Mouse (Mus musculus) CH12.LX (cell line): Measurements from ENCODE around the gene Ism2. TPM values are rescaled to one million over a fixed set of nuclear protein-coding genes. Genes with fewer than 3 reads are reported as not detected.

ENCODE experiments used
- DNase-seq: peaks from one replicate; pipeline ENCODE4 v3.0.0-alpha.2; 2013; ENCODE audit errors: extremely low read depth
- H3K27ac ChIP-seq: 2 replicates; pipeline ENCODE4 v1.5.1; 2012; ENCODE audit warnings: low read depth, mild to moderate bottlenecking, control low read depth, moderate library complexity; ENCODE audit not compliant: insufficient read depth
- H3K27me3 ChIP-seq: replicated peaks from 2 replicates; pipeline ENCODE3; 2012; ENCODE audit warnings: inconsistent platforms
- H3K36me3 ChIP-seq, 2 experiments: replicated peaks in 1 of 2; 2 replicates each; pipeline versions ENCODE3 to v1.6.1; 2012; ENCODE audit warnings: inconsistent platforms in 1 of 2, low read length in 1 of 2, mild to moderate bottlenecking in 1 of 2, mixed read lengths in 1 of 2, moderate library complexity in 1 of 2; ENCODE audit not compliant: control insufficient read depth in 1 of 2, insufficient read depth in 1 of 2
- H3K4me1 ChIP-seq, 2 experiments: 2 replicates each; pipeline ENCODE4 v1.6.1; 2012; ENCODE audit warnings: inconsistent platforms in 1 of 2, moderate library complexity in 1 of 2; ENCODE audit not compliant: insufficient read depth in 2 of 2, control insufficient read depth in 1 of 2
- H3K4me2 ChIP-seq: 2 replicates; pipeline ENCODE4 v1.6.1; 2012; ENCODE audit warnings: low read depth, mild to moderate bottlenecking, control low read depth; ENCODE audit not compliant: poor library complexity, insufficient read depth, severe bottlenecking
- H3K4me3 ChIP-seq, 3 experiments: fragments of 150-350 bp in 1 of 3; sonication (generic) in 1 of 3; replicated peaks in 1 of 3; 2 replicates each; pipeline versions ENCODE3 to v1.5.1; 2011 to 2012; ENCODE audit warnings: low read depth in 2 of 3, low read length in 2 of 3, mild to moderate bottlenecking in 2 of 3, moderate library complexity in 2 of 3, control low read depth in 1 of 3, improper control_type of control experiment in 1 of 3, inconsistent platforms in 1 of 3, mixed read lengths in 1 of 3; ENCODE audit not compliant: poor library complexity in 1 of 3
- H3K79me2 ChIP-seq: replicated peaks from 2 replicates; pipeline ENCODE4 v1.6.1; 2012; ENCODE audit warnings: mild to moderate bottlenecking, moderate library complexity; ENCODE audit not compliant: control insufficient read depth, poor library complexity, insufficient read depth, severe bottlenecking; ENCODE audit errors: extremely low read depth
- H3K9ac ChIP-seq: 2 replicates; pipeline ENCODE4 v1.6.1; 2012; ENCODE audit warnings: low read depth, mild to moderate bottlenecking, control low read depth, moderate library complexity; ENCODE audit not compliant: insufficient read depth
- H3K9me3 ChIP-seq: replicated peaks from 2 replicates; pipeline ENCODE3; 2012; ENCODE audit warnings: low read length, inconsistent platforms, mixed read lengths
- BHLHE40 ChIP-seq: IDR thresholded peaks from 2 replicates; pipeline ENCODE4 v1.6.1; 2011; ENCODE audit warnings: mild to moderate bottlenecking, low read depth, low read length, improper control_type of control experiment
- CTCF ChIP-seq, 2 experiments: IDR thresholded peaks in 1 of 2; conservative IDR thresholded peaks in 1 of 2; 2 replicates each; pipeline ENCODE4 v1.5.1; 2011 to 2012; ENCODE audit warnings: low read depth in 2 of 2, low read length in 2 of 2, improper control_type of control experiment in 1 of 2, inconsistent platforms in 1 of 2, mild to moderate bottlenecking in 1 of 2, moderate library complexity in 1 of 2
- E2F4 ChIP-seq: IDR thresholded peaks from 2 replicates; pipeline ENCODE4 v1.6.1; 2011; ENCODE audit warnings: low read depth, low read length, improper control_type of control experiment; ENCODE audit not compliant: insufficient replicate concordance
- ELF1 ChIP-seq: IDR thresholded peaks from 2 replicates; pipeline ENCODE4 v1.6.1; 2014; ENCODE audit warnings: low read depth, mild to moderate bottlenecking, inconsistent platforms, low read length, improper control_type of control experiment
- ETS1 ChIP-seq: conservative IDR thresholded peaks from 2 replicates; pipeline ENCODE4 v1.6.1; 2012; ENCODE audit warnings: low read depth, mild to moderate bottlenecking, inconsistent platforms, low read length, improper control_type of control experiment, moderate library complexity
- GABPA ChIP-seq: IDR thresholded peaks from 2 replicates; pipeline ENCODE4 v1.6.1; 2012; ENCODE audit warnings: low read depth, low read length, improper control_type of control experiment, inconsistent platforms; ENCODE audit not compliant: insufficient replicate concordance
- HCFC1 ChIP-seq: IDR thresholded peaks from 2 replicates; pipeline ENCODE4 v1.6.1; 2012; ENCODE audit warnings: low read depth, mild to moderate bottlenecking, inconsistent platforms, low read length, improper control_type of control experiment
- JUN ChIP-seq: IDR thresholded peaks from 2 replicates; pipeline ENCODE4 v1.6.1; 2011; ENCODE audit warnings: low read depth, mild to moderate bottlenecking, low read length, improper control_type of control experiment, moderate library complexity; ENCODE audit not compliant: insufficient read depth
- JUND ChIP-seq: conservative IDR thresholded peaks from 2 replicates; pipeline ENCODE4 v1.6.1; 2011; ENCODE audit warnings: low read depth, low read length, improper control_type of control experiment
- MXI1 ChIP-seq: IDR thresholded peaks from 2 replicates; pipeline ENCODE4 v1.6.1; 2011; ENCODE audit warnings: mild to moderate bottlenecking, low read depth, low read length, improper control_type of control experiment
- MYC ChIP-seq: IDR thresholded peaks from 2 replicates; pipeline ENCODE4 v1.6.1; 2011; ENCODE audit warnings: low read depth, mild to moderate bottlenecking, improper control_type of control experiment, low read length
- NRF1 ChIP-seq: IDR thresholded peaks from 2 replicates; pipeline ENCODE4 v1.6.1; 2014; ENCODE audit warnings: low read depth, mild to moderate bottlenecking, inconsistent platforms, low read length, improper control_type of control experiment, moderate library complexity
- POLR2AphosphoS2 ChIP-seq: IDR thresholded peaks from 2 replicates; pipeline ENCODE4 v1.6.1; 2011; ENCODE audit warnings: low read depth, low read length, improper control_type of control experiment
- RAD21 ChIP-seq: IDR thresholded peaks from 2 replicates; pipeline ENCODE4 v1.6.1; 2011; ENCODE audit warnings: low read depth, mild to moderate bottlenecking, low read length, improper control_type of control experiment, moderate library complexity
- RCOR1 ChIP-seq: conservative IDR thresholded peaks from 2 replicates; pipeline ENCODE4 v1.6.1; 2012; ENCODE audit warnings: low read depth, mild to moderate bottlenecking, inconsistent platforms, low read length, improper control_type of control experiment
- SIN3A ChIP-seq: IDR thresholded peaks from 2 replicates; pipeline ENCODE4 v1.6.1; 2012; ENCODE audit warnings: low read length, improper control_type of control experiment, inconsistent platforms
- TBP ChIP-seq: conservative IDR thresholded peaks from 2 replicates; pipeline ENCODE4 v1.6.1; 2011; ENCODE audit warnings: low read depth, low read length, improper control_type of control experiment
- TCF12 ChIP-seq: IDR thresholded peaks from 2 replicates; pipeline ENCODE4 v1.6.1; 2014; ENCODE audit warnings: low read depth, mild to moderate bottlenecking, inconsistent platforms, low read length, improper control_type of control experiment
- UBTF ChIP-seq: IDR thresholded peaks from 2 replicates; pipeline ENCODE4 v1.6.1; 2012; ENCODE audit warnings: low read depth, mild to moderate bottlenecking, inconsistent platforms, low read length, improper control_type of control experiment, moderate library complexity
- USF2 ChIP-seq: conservative IDR thresholded peaks from 2 replicates; pipeline ENCODE4 v1.6.1; 2011; ENCODE audit warnings: low read depth, low read length, improper control_type of control experiment
- ZKSCAN1 ChIP-seq: IDR thresholded peaks from 2 replicates; pipeline ENCODE4 v1.6.1; 2012; ENCODE audit warnings: low read depth, inconsistent platforms, low read length, improper control_type of control experiment, borderline replicate concordance
- ZMIZ1 ChIP-seq: IDR thresholded peaks from 2 replicates; pipeline ENCODE4 v1.6.1; 2012; ENCODE audit warnings: low read depth, mild to moderate bottlenecking, inconsistent platforms, low read length, improper control_type of control experiment
- ZNF384 ChIP-seq: IDR thresholded peaks from 2 replicates; pipeline ENCODE4 v1.6.1; 2012; ENCODE audit warnings: low read depth, low read length, improper control_type of control experiment, inconsistent platforms
- dilution Hi-C: fragments of 300-500 bp; cut with MboI; formaldehyde crosslinking; loops from 2 replicates; pipeline ENCODE4 v1.14.3; 2020; ENCODE audit warnings: low sequenced_read_pairs; ENCODE audit not compliant: extremely low pct_unique_long_range_greater_than_20kb, extremely low pct_ligation_motif_present
- in situ Hi-C: fragments of 300-500 bp; cut with MboI; formaldehyde crosslinking; loops from 3 replicates; pipeline ENCODE4 v1.14.3; 2019; ENCODE audit warnings: low sequenced_read_pairs, low pct_ligation_motif_present, low pct_unique_long_range_greater_than_20kb, mixed read lengths
- polyA plus RNA-seq: library from polyadenylated mRNA; unstranded; fragments of >175 nt; gene quantifications from 2 replicates; pipeline ENCODE4 v1.2.1, GENCODE M21; 2012; ENCODE audit warnings: low read depth; ENCODE audit not compliant: insufficient read length
- total RNA-seq, 2 experiments: library from RNA; depleted of rRNA; stranded (reverse); fragments of 300-350 nt in 1 of 2; fragments of >200 nt in 1 of 2; gene quantifications; 2 replicates each; pipeline ENCODE4 v1.2.3; 2012 to 2014

The Ism2 gene
- total and polyA plus RNA-seq, 3 experiments: 0.08 TPM; not detected in 2

DNA sequence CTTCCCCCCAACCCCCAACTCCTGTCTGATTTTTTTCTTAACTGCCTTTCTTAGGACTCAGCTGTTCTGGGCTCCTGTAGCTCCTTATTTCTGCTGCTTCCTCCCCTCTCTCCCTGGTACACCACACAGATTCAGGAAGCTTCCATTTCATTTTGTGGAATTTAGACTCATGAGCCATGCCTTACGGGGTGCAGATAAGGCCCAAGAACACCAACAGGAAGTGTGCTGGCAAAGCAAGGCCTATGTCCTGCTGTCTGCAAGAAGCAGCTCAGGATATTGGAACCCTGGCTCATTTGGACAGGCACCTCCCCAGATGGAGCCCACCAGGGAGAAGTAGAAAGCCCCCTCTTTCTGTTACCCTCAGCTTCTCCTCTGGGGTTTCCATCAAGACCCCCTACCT lies 17.7 kb downstream of the Ism2 start:
- no peaks in the 10 kb centered on the region for H3K9me3 ChIP-seq
- H3K79me2 ChIP-seq: no peaks in the 10 kb centered on the region
- DNase-seq: no peak
- H3K9ac ChIP-seq: no peak overlapping the region
- dilution Hi-C loops: no loop called here
- no peak for TF ChIP-seq MYC
- TF ChIP-seq ZNF384: no peak
- TF ChIP-seq TBP: no peak
- no peak for TF ChIP-seq RAD21
- TF ChIP-seq ZKSCAN1: no peak
- TF ChIP-seq SIN3A: no peak
- no peak for TF ChIP-seq GABPA
- no peak for TF ChIP-seq TCF12
- no peak for TF ChIP-seq CTCF (conservative IDR thresholded peaks at IDR 0.05 in 1 of 2, IDR thresholded peaks at IDR 0.05 in 1 of 2; ENCODE audit: low read depth in 2 of 2, low read length in 2 of 2)
- no peak for TF ChIP-seq MXI1
- TF ChIP-seq USF2: no peak
- no peak for TF ChIP-seq HCFC1
- no peak for TF ChIP-seq JUN
- TF ChIP-seq BHLHE40: no peak
- TF ChIP-seq ELF1: no peak
- no peak for TF ChIP-seq JUND
- no peak for TF ChIP-seq NRF1
- no peak for TF ChIP-seq E2F4
- TF ChIP-seq POLR2AphosphoS2: no peak
- TF ChIP-seq, all 38 proteins: peak for 0
- H3K27ac ChIP-seq: no peak overlapping the region
- H3K36me3 ChIP-seq: peaks cover under 1 to 25% of the 10 kb centered on the region in 2 experiments
- in situ Hi-C loops: no loop called here
- no peak overlapping the region for H3K4me3 ChIP-seq
- peaks cover 6 to 10% of the 10 kb centered on the region in 2 experiments for H3K4me1 ChIP-seq
- H3K4me2 ChIP-seq: no peak overlapping the region
- H3K27me3 ChIP-seq: no peaks in the 10 kb centered on the region

DNA sequence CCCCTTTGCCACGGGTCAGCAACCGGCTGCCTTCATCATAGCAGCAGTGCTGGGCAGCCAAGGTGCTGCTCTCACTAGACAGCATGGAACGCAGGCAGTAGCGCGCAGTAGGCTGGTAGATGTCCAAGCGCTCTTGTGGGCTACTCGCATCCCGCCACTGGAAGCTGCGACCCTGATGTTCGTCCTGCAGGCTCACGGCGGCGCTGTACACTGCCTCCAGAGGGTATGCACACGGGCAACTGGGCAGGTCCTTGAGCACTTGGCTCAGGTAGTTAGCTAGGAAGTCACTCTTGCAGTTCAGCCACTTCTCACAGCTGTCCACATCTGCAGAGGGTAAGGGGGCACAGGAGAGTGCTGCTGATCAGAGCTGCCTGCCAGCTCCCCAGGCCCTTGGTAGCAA lies 19.6 kb downstream of the Ism2 start:
- Histone ChIP-seq H3K9me3 (no peaks in the 10 kb centered on the region), H3K79me2 (no peaks in the 10 kb centered on the region), H3K27ac (no peak overlapping the region), H3K27me3 (no peaks in the 10 kb centered on the region), H3K4me2 (no peak overlapping the region), H3K4me3 (no peak overlapping the region), H3K4me1 (peaks cover 4 to 29% of the 10 kb centered on the region in 2 experiments), H3K36me3 (peaks cover 18 to 44% of the 10 kb centered on the region in 2 experiments), H3K9ac (no peak overlapping the region)
- peak; percentile 28; the same call in 1 of the 2 replicates for TF ChIP-seq ZKSCAN1
- TF ChIP-seq GABPA: no peak
- TF ChIP-seq ZMIZ1: no peak
- no peak for TF ChIP-seq ETS1
- TF ChIP-seq RCOR1: no peak
- no peak for TF ChIP-seq UBTF
- no peak for TF ChIP-seq JUN
- no peak for DNase-seq
- in situ Hi-C loops (loop anchor here (10.0 kb wide), 1 partner anchor 45 kb away; no protein-coding TSS in a partner anchor), dilution Hi-C loops (no loop called here)
